Mouse (Mus musculus) embryo, embryonic 11 days (tissue): ENCODE measurements at regions not wholly inside any gene's neighbourhood (a gene's known extent, or its start where the extent isn't known, plus 50 kb on each side); places are given as distances from the start of the nearest gene placed in this dataset.

ENCODE experiments used
- DNase-seq: peaks from one replicate; pipeline ENCODE4 v3.0.0-alpha.2; 2015

- DNase-seq = peak; percentile 46
Measured at GRCm38 (mm10) chr2:75422798-75423685, 236.0 kb upstream of the Hnrnpa3 start.

- DNase-seq = peak; percentile 73
Measured at GRCm38 (mm10) chr2:75423872-75424271, 235.2 kb upstream of the Hnrnpa3 start.

- peak; percentile 52 for DNase-seq
Measured at GRCm38 (mm10) chr2:75424363-75424762, 234.7 kb upstream of the Hnrnpa3 start.

GRCm38 (mm10) chr2:75424911-75425310, 234.2 kb upstream of the Hnrnpa3 start:
- DNase-seq = peak; percentile 44

- no peak for DNase-seq
Measured at GRCm38 (mm10) chr2:75425384-75425783, 233.7 kb upstream of the Hnrnpa3 start.

- DNase-seq = no peak
Measured at GRCm38 (mm10) chr2:75425791-75426190, 233.3 kb upstream of the Hnrnpa3 start.

- DNase-seq = no peak
Measured at GRCm38 (mm10) chr2:75427936-75428458, 231.1 kb upstream of the Hnrnpa3 start.

- no peak for DNase-seq
Measured at GRCm38 (mm10) chr2:75430161-75430940, 228.7 kb upstream of the Hnrnpa3 start.

- DNase-seq = no peak
Measured at GRCm38 (mm10) chr2:75431981-75432380, 227.1 kb upstream of the Hnrnpa3 start.

GRCm38 (mm10) chr2:75434521-75434920, 224.5 kb upstream of the Hnrnpa3 start:
- DNase-seq = no peak

- no peak for DNase-seq
Measured at GRCm38 (mm10) chr2:75439522-75440230, 219.4 kb upstream of the Hnrnpa3 start.

GRCm38 (mm10) chr2:75442632-75443031, 216.4 kb upstream of the Hnrnpa3 start:
- DNase-seq = no peak

- DNase-seq = no peak
Measured at GRCm38 (mm10) chr2:75445189-75445588, 213.9 kb upstream of the Hnrnpa3 start.

- no peak for DNase-seq
Measured at GRCm38 (mm10) chr2:75446996-75447715, 211.9 kb upstream of the Hnrnpa3 start.

- no peak for DNase-seq
Measured at GRCm38 (mm10) chr2:75448221-75448620, 210.8 kb upstream of the Hnrnpa3 start.

- no peak for DNase-seq
Measured at GRCm38 (mm10) chr2:75451846-75452267, 207.2 kb upstream of the Hnrnpa3 start.

GRCm38 (mm10) chr2:75452274-75453148, 206.6 kb upstream of the Hnrnpa3 start:
- no peak for DNase-seq

- no peak for DNase-seq
Measured at GRCm38 (mm10) chr2:75455481-75455880, 203.6 kb upstream of the Hnrnpa3 start.

- no peak for DNase-seq
Measured at GRCm38 (mm10) chr2:75456272-75456671, 202.8 kb upstream of the Hnrnpa3 start.

GRCm38 (mm10) chr2:75457423-75457822, 201.6 kb upstream of the Hnrnpa3 start:
- no peak for DNase-seq

GRCm38 (mm10) chr2:75458898-75459297, 200.2 kb upstream of the Hnrnpa3 start:
- no peak for DNase-seq
